In the genomic region with DNA sequence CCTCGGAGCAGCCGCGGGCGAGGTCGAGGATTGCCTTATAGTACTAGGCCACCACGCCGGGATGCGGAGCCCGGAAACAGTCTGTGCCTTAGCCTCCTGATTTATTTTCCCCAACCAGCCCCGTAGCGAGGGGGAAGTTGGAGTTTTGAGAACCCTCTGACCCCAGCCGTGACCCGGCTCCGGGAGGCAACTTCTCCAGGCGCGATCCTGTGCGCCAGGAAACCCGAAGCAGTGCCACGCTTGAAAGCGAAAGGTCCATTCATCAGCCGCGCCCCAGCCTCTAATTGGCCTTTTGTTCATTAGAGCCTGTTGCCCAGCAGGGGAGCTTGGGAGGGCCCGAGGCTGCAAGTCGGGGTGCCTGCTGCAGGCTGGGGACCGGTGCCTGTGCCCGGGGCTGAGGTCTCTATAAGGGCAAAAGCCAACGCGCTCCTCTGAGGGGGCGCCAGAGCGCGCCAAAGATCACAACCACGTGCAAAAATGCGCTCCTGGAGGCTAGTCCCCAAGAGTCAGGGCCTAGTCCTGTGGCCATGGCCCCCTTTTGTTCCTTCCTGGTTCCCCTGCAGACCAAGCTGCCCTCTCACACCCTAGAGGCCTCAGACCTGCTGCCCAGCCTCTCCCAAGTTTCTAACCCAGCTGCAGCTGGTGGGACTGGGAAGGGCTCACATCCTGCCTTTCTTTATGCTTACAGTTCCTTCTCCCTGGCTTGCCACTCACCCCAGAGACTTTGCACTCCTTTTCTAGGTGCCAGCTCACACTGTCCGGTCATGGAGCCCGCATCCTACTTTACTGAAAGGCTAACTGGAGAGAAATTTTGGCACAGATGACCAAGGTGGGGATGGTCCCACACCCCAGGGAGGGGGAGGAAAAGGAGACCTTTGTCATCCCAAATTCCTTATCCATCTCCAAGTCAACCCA, we compare ENCODE assay signal across 8 mouse cellular contexts. TPM values are rescaled to one million over a fixed set of nuclear protein-coding genes. Genes with fewer than 3 reads are reported as not detected.
DNase-seq lines count a peak whose midpoint lies in the region; ATAC-seq and TF ChIP-seq lines count a peak whose summit lies in the region.

No protein-coding gene starts in this region.

- WGBS in lung, embryonic 14.5 days: 1% methylated on average over 35 of the region's 35 CpGs
- under 1% methylated on average over 35 of the region's 35 CpGs for WGBS in forebrain, embryonic 11.5 days
- 1% methylated on average over 35 of the region's 35 CpGs for WGBS in kidney, embryonic 15.5 days
- WGBS in neural tube, embryonic 11.5 days: under 1% methylated on average over 35 of the region's 35 CpGs

- H3K4me2 ChIP-seq in lung, embryonic 14.5 days: peak overlapping the region; percentile 55
- peak overlapping the region; percentile 72 for H3K4me2 ChIP-seq in forebrain, embryonic 11.5 days (ENCODE audit: low read depth, low read length, severe bottlenecking)
- H3K4me2 ChIP-seq in kidney, embryonic 15.5 days: peak overlapping the region; percentile 60
- H3K4me2 ChIP-seq in neural tube, embryonic 11.5 days (ENCODE audit: low read depth): peak overlapping the region; percentile 45

- ATAC-seq in lung, embryonic 14.5 days (ENCODE audit: insufficient read depth): peak; percentile 47; the same call in 1 of the 2 replicates
- no peak; the same call in 1 of the 2 replicates for ATAC-seq in forebrain, embryonic 11.5 days (replicated peaks; ENCODE audit: low FRiP score)
- peak; percentile 66 for ATAC-seq in kidney, embryonic 15.5 days (replicated peaks; ENCODE audit: low FRiP score)
- peak; percentile 61 for ATAC-seq in neural tube, embryonic 11.5 days (ENCODE audit: insufficient read depth, low FRiP score, low TSS enrichment)
- ATAC-seq in megakaryocyte, adult 5-6 weeks (ENCODE audit: poor library complexity, severe bottlenecking): no peak

- H3K4me1 ChIP-seq in lung, embryonic 14.5 days (ENCODE audit: insufficient read depth): no peaks in the 10 kb centered on the region
- H3K4me1 ChIP-seq in forebrain, embryonic 11.5 days (replicated peaks; ENCODE audit: control insufficient read depth, insufficient read depth, low read length): peaks cover 27% of the 10 kb centered on the region
- peaks cover 50% of the 10 kb centered on the region for H3K4me1 ChIP-seq in kidney, embryonic 15.5 days
- peaks cover 24% of the 10 kb centered on the region for H3K4me1 ChIP-seq in neural tube, embryonic 11.5 days (ENCODE audit: control insufficient read depth, insufficient read depth, low read length)

- peak; percentile 30 for TF ChIP-seq CTCF in lung, embryonic 14.5 days (IDR thresholded peaks at IDR 0.05; ENCODE audit: low read depth)

- H3K36me3 ChIP-seq in lung, embryonic 14.5 days (ENCODE audit: insufficient read depth): no peaks in the 10 kb centered on the region
- no peaks in the 10 kb centered on the region for H3K36me3 ChIP-seq in forebrain, embryonic 11.5 days (ENCODE audit: control insufficient read depth, insufficient read depth, low read length)
- H3K36me3 ChIP-seq in kidney, embryonic 15.5 days: no peaks in the 10 kb centered on the region
- H3K36me3 ChIP-seq in neural tube, embryonic 11.5 days (ENCODE audit: control insufficient read depth, insufficient read depth, low read length): no peaks in the 10 kb centered on the region

- no peak overlapping the region for H3K27ac ChIP-seq in lung, embryonic 14.5 days (ENCODE audit: low read depth)
- H3K27ac ChIP-seq in forebrain, embryonic 11.5 days (ENCODE audit: low read depth, low read length): peak overlapping the region; percentile 90
- peak overlapping the region; percentile 84 for H3K27ac ChIP-seq in kidney, embryonic 15.5 days
- H3K27ac ChIP-seq in neural tube, embryonic 11.5 days (ENCODE audit: low read depth, low read length): no peak overlapping the region

- peaks cover 95% of the 10 kb centered on the region for H3K27me3 ChIP-seq in lung, embryonic 14.5 days (ENCODE audit: insufficient read depth, low read length)
- peaks cover 28% of the 10 kb centered on the region for H3K27me3 ChIP-seq in forebrain, embryonic 11.5 days (ENCODE audit: control insufficient read depth, insufficient read depth, low read length)
- peaks cover 98% of the 10 kb centered on the region for H3K27me3 ChIP-seq in kidney, embryonic 15.5 days
- peaks cover 82% of the 10 kb centered on the region for H3K27me3 ChIP-seq in neural tube, embryonic 11.5 days (ENCODE audit: control insufficient read depth, insufficient read depth, low read length)

- peak overlapping the region; percentile 24 for H3K4me3 ChIP-seq in lung, embryonic 14.5 days (ENCODE audit: low read depth, low read length)
- peak overlapping the region; percentile 25 for H3K4me3 ChIP-seq in forebrain, embryonic 11.5 days (ENCODE audit: low read depth, low read length)
- peak overlapping the region; percentile 37 for H3K4me3 ChIP-seq in kidney, embryonic 15.5 days (replicated peaks)
- peak overlapping the region; percentile 21 for H3K4me3 ChIP-seq in neural tube, embryonic 11.5 days (ENCODE audit: low read depth, low read length)

- H3K9me3 ChIP-seq in lung, embryonic 14.5 days (ENCODE audit: low read depth, low read length): no peaks in the 10 kb centered on the region
- no peaks in the 10 kb centered on the region for H3K9me3 ChIP-seq in forebrain, embryonic 11.5 days (ENCODE audit: control insufficient read depth, low read length)
- H3K9me3 ChIP-seq in kidney, embryonic 15.5 days (replicated peaks): no peaks in the 10 kb centered on the region
- H3K9me3 ChIP-seq in neural tube, embryonic 11.5 days (ENCODE audit: control insufficient read depth, low read length): no peaks in the 10 kb centered on the region

- no peak overlapping the region for H3K9ac ChIP-seq in lung, embryonic 14.5 days
- H3K9ac ChIP-seq in forebrain, embryonic 11.5 days (ENCODE audit: low read length): peak overlapping the region; percentile 58
- H3K9ac ChIP-seq in kidney, embryonic 15.5 days: peak overlapping the region; percentile 25
- H3K9ac ChIP-seq in neural tube, embryonic 11.5 days (ENCODE audit: low read length): no peak overlapping the region

- peak; percentile 49 for DNase-seq in lung, embryonic 14.5 days
- no peak for DNase-seq in lung, postnatal 14 days
- peak; percentile 84 for DNase-seq in forebrain, embryonic 11.5 days (ENCODE audit: low spot score)
- peak; percentile 76 for DNase-seq in neural tube, embryonic 11.5 days (ENCODE audit: low spot score)
- DNase-seq in adrenal gland, adult 8-10 months: no peak
- DNase-seq in lung, postnatal 36 days: no peak

RNA-seq across cellular contexts. Expression of gene Emx2, which starts 11.1 kb away (rescaled TPM):
- polyA plus RNA-seq in lung, embryonic 14.5 days (2014; fragmentation: Nextera tagmentation; extraction: Ambion mirVana): not detected in 2 replicates
- polyA plus RNA-seq in forebrain, embryonic 11.5 days (2014; fragmentation: Nextera tagmentation; extraction: Ambion mirVana): 75.6 and 78.9 TPM in 2 replicates
- 38.8 TPM in 2 replicates for polyA plus RNA-seq in kidney, embryonic 15.5 days (2015; fragmentation: Nextera tagmentation; extraction: Ambion mirVana)
- polyA plus RNA-seq in neural tube, embryonic 11.5 days (2014; fragmentation: Nextera tagmentation; extraction: Ambion mirVana): 1.7 and 3.9 TPM in 2 replicates
- not detected in 2 replicates for total RNA-seq in megakaryocyte, adult 5-6 weeks (2015)
- total RNA-seq in megakaryocyte, adult 5-6 weeks (2017): not detected in 2 replicates
- under 1 TPM in 2 of 4 experiments, not detected in 2; 0.10 to 0.15 TPM for total RNA-seq in adrenal gland, adult 8-10 months (2022)

Comparison
In these comparisons a context has a peak if more than half of its experiments do, and no peak if none do; other contexts are left out.
1. DNase-seq: peak in lung, embryonic 14.5 days (single experiment), forebrain, embryonic 11.5 days (single experiment) and neural tube, embryonic 11.5 days (single experiment); none in lung, postnatal 14 days (single experiment), adrenal gland, adult 8-10 months (single experiment) and lung, postnatal 36 days (single experiment).
2. ATAC-seq: peak in lung, embryonic 14.5 days (single experiment), kidney, embryonic 15.5 days (single experiment) and neural tube, embryonic 11.5 days (single experiment); none in forebrain, embryonic 11.5 days (single experiment) and megakaryocyte, adult 5-6 weeks (single experiment).
3. H3K27ac ChIP-seq: peak in forebrain, embryonic 11.5 days (single experiment) and kidney, embryonic 15.5 days (single experiment); none in lung, embryonic 14.5 days (single experiment) and neural tube, embryonic 11.5 days (single experiment).
4. H3K9ac ChIP-seq: peak in forebrain, embryonic 11.5 days (single experiment) and kidney, embryonic 15.5 days (single experiment); none in lung, embryonic 14.5 days (single experiment) and neural tube, embryonic 11.5 days (single experiment).
5. Peak in every context shown above with its lines, with median percentiles within 50 percentile points of each other: H3K4me2 ChIP-seq and H3K4me3 ChIP-seq.